Comparison of ENCODE assay signal across 8 mouse cellular contexts in genomic region chr19:58861174-58861760, GRCm38 (mm10).
A peak's percentile ranks its signal among the peaks of the same experiment; 100 is the strongest.
DNase-seq lines count a peak whose midpoint lies in the region; ATAC-seq lines count a peak whose summit lies in the region.

No protein-coding gene starts in this region.

- ATAC-seq in kidney, embryonic 14.5 days (ENCODE audit: low FRiP score, low TSS enrichment), result no peak
- no peak for ATAC-seq in embryonic facial prominence, embryonic 13.5 days (ENCODE audit: insufficient number of reproducible peaks, insufficient read depth, low FRiP score, low TSS enrichment, low read depth)
- ATAC-seq in hindbrain, embryonic 16.5 days, result no peak; the same call in 1 of the 2 replicates
- peak; percentile 7 for ATAC-seq in midbrain, embryonic 14.5 days (ENCODE audit: low FRiP score, low TSS enrichment)

- no peaks in the 10 kb centered on the region for H3K9me3 ChIP-seq in kidney, embryonic 14.5 days (ENCODE audit: control insufficient read depth, low read length)
- H3K9me3 ChIP-seq in embryonic facial prominence, embryonic 13.5 days, result no peaks in the 10 kb centered on the region
- no peaks in the 10 kb centered on the region for H3K9me3 ChIP-seq in hindbrain, embryonic 16.5 days (ENCODE audit: control insufficient read depth, low read length)
- no peaks in the 10 kb centered on the region for H3K9me3 ChIP-seq in midbrain, embryonic 14.5 days (ENCODE audit: control insufficient read depth, low read length)

- WGBS in kidney, embryonic 14.5 days, result 19% methylated on average over 12 of the region's 12 CpGs
- 19% methylated on average over 12 of the region's 12 CpGs for WGBS in embryonic facial prominence, embryonic 13.5 days
- WGBS in hindbrain, embryonic 16.5 days, result 20% methylated on average over 12 of the region's 12 CpGs
- 8% methylated on average over 12 of the region's 12 CpGs for WGBS in midbrain, embryonic 14.5 days

- no peak for DNase-seq in kidney, postnatal 14 days
- no peak for DNase-seq in midbrain, embryonic 14.5 days
- no peak for DNase-seq in right cerebral cortex, postnatal 10 days (ENCODE audit: low spot score in 2 of 2)
- DNase-seq in adrenal gland, adult 2 months, result no peak
- DNase-seq in cerebellum, postnatal 14 days, result no peak

- H3K36me3 ChIP-seq in kidney, embryonic 14.5 days (ENCODE audit: control insufficient read depth, insufficient read depth, low read length), result no peaks in the 10 kb centered on the region
- H3K36me3 ChIP-seq in embryonic facial prominence, embryonic 13.5 days, result no peaks in the 10 kb centered on the region
- no peaks in the 10 kb centered on the region for H3K36me3 ChIP-seq in hindbrain, embryonic 16.5 days (ENCODE audit: control insufficient read depth, insufficient read depth, low read length)
- no peaks in the 10 kb centered on the region for H3K36me3 ChIP-seq in midbrain, embryonic 14.5 days (ENCODE audit: control insufficient read depth, insufficient read depth, low read length)

- H3K4me1 ChIP-seq in kidney, embryonic 14.5 days (ENCODE audit: control insufficient read depth, insufficient read depth, low read length), result peaks cover 13% of the 10 kb centered on the region
- peaks cover 19% of the 10 kb centered on the region for H3K4me1 ChIP-seq in embryonic facial prominence, embryonic 13.5 days
- H3K4me1 ChIP-seq in hindbrain, embryonic 16.5 days (ENCODE audit: control insufficient read depth, insufficient read depth, low read depth, low read length), result peaks cover 7% of the 10 kb centered on the region; the same call in 1 of the 2 replicates
- peaks cover 21% of the 10 kb centered on the region for H3K4me1 ChIP-seq in midbrain, embryonic 14.5 days (ENCODE audit: control insufficient read depth, insufficient read depth, low read length)

- H3K4me3 ChIP-seq in kidney, embryonic 14.5 days (ENCODE audit: low read length), result peak overlapping the region; percentile 66
- peak overlapping the region; percentile 62 for H3K4me3 ChIP-seq in embryonic facial prominence, embryonic 13.5 days
- H3K4me3 ChIP-seq in hindbrain, embryonic 16.5 days (ENCODE audit: low read length), result peak overlapping the region; percentile 70
- H3K4me3 ChIP-seq in midbrain, embryonic 14.5 days (replicated peaks; ENCODE audit: low read depth, low read length), result peak overlapping the region; percentile 60

- no peak overlapping the region; the same call in 1 of the 2 replicates for H3K27ac ChIP-seq in kidney, embryonic 14.5 days (ENCODE audit: low read depth, low read length)
- no peak overlapping the region for H3K27ac ChIP-seq in embryonic facial prominence, embryonic 13.5 days
- peak overlapping the region; percentile 74 for H3K27ac ChIP-seq in hindbrain, embryonic 16.5 days (ENCODE audit: low read depth, low read length)
- H3K27ac ChIP-seq in midbrain, embryonic 14.5 days (replicated peaks; ENCODE audit: low read depth, low read length), result peak overlapping the region; percentile 77

- H3K27me3 ChIP-seq in kidney, embryonic 14.5 days (ENCODE audit: control insufficient read depth, insufficient read depth, low read length), result no peaks in the 10 kb centered on the region
- peaks cover 44% of the 10 kb centered on the region for H3K27me3 ChIP-seq in embryonic facial prominence, embryonic 13.5 days
- H3K27me3 ChIP-seq in hindbrain, embryonic 16.5 days (replicated peaks; ENCODE audit: control insufficient read depth, insufficient read depth, low read length), result no peaks in the 10 kb centered on the region
- no peaks in the 10 kb centered on the region; the same call in 1 of the 2 replicates for H3K27me3 ChIP-seq in midbrain, embryonic 14.5 days (ENCODE audit: control insufficient read depth, insufficient read depth, low read length)

- H3K9ac ChIP-seq in kidney, embryonic 14.5 days (ENCODE audit: low read depth, low read length), result no peak overlapping the region
- H3K9ac ChIP-seq in embryonic facial prominence, embryonic 13.5 days, result peak overlapping the region; percentile 69
- peak overlapping the region; percentile 78 for H3K9ac ChIP-seq in hindbrain, embryonic 16.5 days (ENCODE audit: low read depth, low read length)
- H3K9ac ChIP-seq in midbrain, embryonic 14.5 days (replicated peaks; ENCODE audit: low read length), result peak overlapping the region; percentile 70; the same call in 1 of the 2 replicates

- peak overlapping the region; percentile 94 for H3K4me2 ChIP-seq in kidney, embryonic 14.5 days (replicated peaks; ENCODE audit: low read depth, low read length)
- peak overlapping the region; percentile 96 for H3K4me2 ChIP-seq in embryonic facial prominence, embryonic 13.5 days
- peak overlapping the region; percentile 84 for H3K4me2 ChIP-seq in hindbrain, embryonic 16.5 days (ENCODE audit: low read length)
- H3K4me2 ChIP-seq in midbrain, embryonic 14.5 days (ENCODE audit: low read length), result peak overlapping the region; percentile 73

Comparison
In these comparisons a context has a peak if more than half of its experiments do, and no peak if none do; other contexts are left out.
1. H3K27ac ChIP-seq: peak in hindbrain, embryonic 16.5 days (single experiment) and midbrain, embryonic 14.5 days (single experiment); none in kidney, embryonic 14.5 days (single experiment) and embryonic facial prominence, embryonic 13.5 days (single experiment).
2. Peak in every context shown above with its lines, with median percentiles within 50 percentile points of each other: H3K4me2 ChIP-seq and H3K4me3 ChIP-seq.